Comparison of ENCODE assay signal across 8 mouse cellular contexts in genomic region chr8:83876838-83877223, GRCm38 (mm10). TPM values are rescaled to one million over a fixed set of nuclear protein-coding genes. Genes with fewer than 3 reads are reported as not detected.
DNase-seq lines count a peak whose midpoint lies in the region; ATAC-seq and TF ChIP-seq lines count a peak whose summit lies in the region.

No protein-coding gene starts in this region.

- H3K36me3 ChIP-seq in heart, embryonic 11.5 days (ENCODE audit: control insufficient read depth, insufficient read depth, low read length): no peaks in the 10 kb centered on the region
- H3K36me3 ChIP-seq in limb, embryonic 15.5 days: no peaks in the 10 kb centered on the region
- no peaks in the 10 kb centered on the region for H3K36me3 ChIP-seq in midbrain, postnatal 0 days (ENCODE audit: insufficient read depth, low read length)

- H3K4me1 ChIP-seq in heart, embryonic 11.5 days (ENCODE audit: control insufficient read depth, insufficient read depth, low read length): peaks cover 9% of the 10 kb centered on the region; the same call in 1 of the 2 replicates
- H3K4me1 ChIP-seq in limb, embryonic 15.5 days: peaks cover 20% of the 10 kb centered on the region
- peaks cover 17% of the 10 kb centered on the region for H3K4me1 ChIP-seq in midbrain, postnatal 0 days (ENCODE audit: insufficient read depth, low read length)

- 5% methylated on average over 10 of the region's 10 CpGs for WGBS in heart, embryonic 11.5 days (ENCODE audit: insufficient replicate concordance)
- 5% methylated on average over 10 of the region's 10 CpGs for WGBS in limb, embryonic 15.5 days
- WGBS in midbrain, postnatal 0 days: 3% methylated on average over 10 of the region's 10 CpGs

- no peak for DNase-seq in heart, adult 9 months (ENCODE audit: low spot score in 2 of 2)
- peak; percentile 43 to 46 for DNase-seq in cerebellum, postnatal 10 days
- peak; percentile 53 for DNase-seq in midbrain, postnatal 0 days (ENCODE audit: low spot score)
- DNase-seq in thymus, postnatal 10 days (ENCODE audit: low spot score in 2 of 2): no peak
- DNase-seq in frontal cortex, postnatal 14 days (ENCODE audit: low spot score in 2 of 2): no peak

- ATAC-seq in heart, embryonic 11.5 days (replicated peaks; ENCODE audit: insufficient number of reproducible peaks, low FRiP score, low TSS enrichment): no peak
- 0 out of 2 replicates have a peak, but pooled peaks have one; percentile 30 for ATAC-seq in granulocyte monocyte progenitor cell, adult 5-6 weeks (replicated peaks; ENCODE audit: poor library complexity, severe bottlenecking)
- ATAC-seq in limb, embryonic 15.5 days (ENCODE audit: insufficient number of reproducible peaks, low FRiP score, low TSS enrichment, low read depth): no peak
- ATAC-seq in midbrain, postnatal 0 days (ENCODE audit: low FRiP score): no peak

- no peak overlapping the region for H3K27ac ChIP-seq in heart, embryonic 11.5 days (ENCODE audit: low read depth, low read length)
- H3K27ac ChIP-seq in limb, embryonic 15.5 days: peak overlapping the region; percentile 89; the same call in 1 of the 2 replicates
- H3K27ac ChIP-seq in midbrain, postnatal 0 days (ENCODE audit: low read depth, low read length): peak overlapping the region; percentile 91; the same call in 1 of the 2 replicates

- peaks cover 14% of the 10 kb centered on the region; the same call in 1 of the 2 replicates for H3K27me3 ChIP-seq in heart, embryonic 11.5 days (ENCODE audit: control insufficient read depth, insufficient read depth, low read length)
- H3K27me3 ChIP-seq in limb, embryonic 15.5 days: 0 out of 2 replicates have a peak, but pooled peaks cover 11% of the 10 kb centered on the region
- H3K27me3 ChIP-seq in midbrain, postnatal 0 days (ENCODE audit: insufficient read depth, low read length): no peaks in the 10 kb centered on the region

- H3K4me2 ChIP-seq in heart, embryonic 11.5 days: peak overlapping the region; percentile 93
- peak overlapping the region; percentile 90 for H3K4me2 ChIP-seq in limb, embryonic 15.5 days
- H3K4me2 ChIP-seq in midbrain, postnatal 0 days (ENCODE audit: low read depth, low read length, poor library complexity, severe bottlenecking): peak overlapping the region; percentile 94; the same call in 1 of the 2 replicates

- H3K4me3 ChIP-seq in heart, embryonic 11.5 days (ENCODE audit: low read depth, low read length): peak overlapping the region; percentile 62
- H3K4me3 ChIP-seq in limb, embryonic 15.5 days: peak overlapping the region; percentile 72
- H3K4me3 ChIP-seq in midbrain, postnatal 0 days (ENCODE audit: low read depth, low read length): no peak overlapping the region

- peak; percentile 70 for TF ChIP-seq CTCF in midbrain, postnatal 0 days (IDR thresholded peaks at IDR 0.05)

- no peak overlapping the region for H3K9ac ChIP-seq in heart, embryonic 11.5 days (ENCODE audit: low read depth, low read length)
- no peak overlapping the region for H3K9ac ChIP-seq in limb, embryonic 15.5 days
- peak overlapping the region; percentile 87; the same call in 1 of the 2 replicates for H3K9ac ChIP-seq in midbrain, postnatal 0 days (replicated peaks; ENCODE audit: low read length, poor library complexity, severe bottlenecking)

- no peaks in the 10 kb centered on the region for H3K9me3 ChIP-seq in heart, embryonic 11.5 days (replicated peaks; ENCODE audit: control insufficient read depth, low read length)
- no peaks in the 10 kb centered on the region for H3K9me3 ChIP-seq in limb, embryonic 15.5 days
- no peaks in the 10 kb centered on the region for H3K9me3 ChIP-seq in midbrain, postnatal 0 days (ENCODE audit: low read length)

RNA-seq across cellular contexts. Expression of gene Adgrl1, which starts 23.1 kb away (rescaled TPM):
- polyA plus RNA-seq in heart, embryonic 11.5 days (2014; fragmentation: Nextera tagmentation; extraction: Ambion mirVana): 10.2 and 13.5 TPM in 2 replicates
- 1.4 and 2.4 TPM in 2 replicates for total RNA-seq in granulocyte monocyte progenitor cell, adult 5-6 weeks (2014; fragmentation: Nextera tagmentation)
- total RNA-seq in granulocyte monocyte progenitor cell, adult 5-6 weeks (2017): 2.4 and 3.6 TPM in 2 replicates
- polyA plus RNA-seq in limb, embryonic 15.5 days (2015; fragmentation: Nextera tagmentation; extraction: Ambion mirVana): 17.2 and 23.5 TPM in 2 replicates
- total RNA-seq in midbrain, postnatal 0 days (2014; rRNA removed): 394 and 593 TPM in 2 replicates
- polyA plus RNA-seq in midbrain, postnatal 0 days (2015; fragmentation: Nextera tagmentation; extraction: Ambion mirVana): 55.5 and 55.9 TPM in 2 replicates

Comparison
In these comparisons a context has a peak if more than half of its experiments do, and no peak if none do; other contexts are left out.
1. DNase-seq: peak in cerebellum, postnatal 10 days (2 of 2) and midbrain, postnatal 0 days (single experiment); none in heart, adult 9 months (0 of 2), thymus, postnatal 10 days (0 of 2) and frontal cortex, postnatal 14 days (0 of 2).
2. Peak in every context shown above with its lines, with median percentiles within 50 percentile points of each other: H3K4me2 ChIP-seq.